Mouse (Mus musculus): ENCODE measurements around the gene Arhgef10l.
"Not testable (repeated sequence)": the region's sequence is repeated elsewhere in the genome, so short reads cannot be mapped to it uniquely, and the experiment has no call there.

Arhgef10l gene

GRCm38 (mm10) chr4:140602022-140602421 lies 63.8 kb downstream of the Arhgef10l start:
- DNase-seq = no peak

GRCm38 (mm10) chr4:140601153-140601552 lies 64.7 kb downstream of the Arhgef10l start:
- DNase-seq = no peak

GRCm38 (mm10) chr4:140598846-140599245 lies 67.0 kb downstream of the Arhgef10l start:
- no peak for DNase-seq

GRCm38 (mm10) chr4:140597928-140598327 lies 67.9 kb downstream of the Arhgef10l start:
- DNase-seq = no peak

- DNase-seq = no peak
Observed at GRCm38 (mm10) chr4:140597378-140597777, 68.4 kb downstream of the Arhgef10l start.

- no peak for DNase-seq
Observed at GRCm38 (mm10) chr4:140593771-140594505, 71.9 kb downstream of the Arhgef10l start.

- DNase-seq = no peak
Observed at GRCm38 (mm10) chr4:140592990-140593770, 72.6 kb downstream of the Arhgef10l start.

GRCm38 (mm10) chr4:140592217-140592759 lies 73.5 kb downstream of the Arhgef10l start:
- peak in 1 of 2 experiments; percentile 60 for DNase-seq

GRCm38 (mm10) chr4:140586478-140586877 lies 79.3 kb downstream of the Arhgef10l start:
- DNase-seq = peak; percentile 46 to 57

- DNase-seq = no peak
Observed at GRCm38 (mm10) chr4:140584240-140584639, 81.6 kb downstream of the Arhgef10l start.

- no peak for DNase-seq
Observed at GRCm38 (mm10) chr4:140582390-140583088, 83.3 kb downstream of the Arhgef10l start.

- DNase-seq = no peak
Observed at GRCm38 (mm10) chr4:140581730-140582389, 84.0 kb downstream of the Arhgef10l start.

GRCm38 (mm10) chr4:140581341-140581729 lies 84.5 kb downstream of the Arhgef10l start:
- DNase-seq = no peak

- DNase-seq = no peak
Observed at GRCm38 (mm10) chr4:140580866-140581265, 84.9 kb downstream of the Arhgef10l start.

- DNase-seq = no peak
Observed at GRCm38 (mm10) chr4:140579576-140579975, 86.2 kb downstream of the Arhgef10l start.

GRCm38 (mm10) chr4:140579149-140579548 lies 86.7 kb downstream of the Arhgef10l start:
- no peak for DNase-seq

- no peak for DNase-seq
Observed at GRCm38 (mm10) chr4:140576628-140577027, 89.2 kb downstream of the Arhgef10l start.

GRCm38 (mm10) chr4:140574863-140575262 lies 90.9 kb downstream of the Arhgef10l start:
- DNase-seq = not testable (repeated sequence)

- DNase-seq = no peak
Observed at GRCm38 (mm10) chr4:140572376-140572775, 93.4 kb downstream of the Arhgef10l start.

GRCm38 (mm10) chr4:140569394-140569793 lies 96.4 kb downstream of the Arhgef10l start:
- no peak for DNase-seq

GRCm38 (mm10) chr4:140567911-140568480 lies 97.8 kb downstream of the Arhgef10l start:
- DNase-seq = no peak

- peak; percentile 58 to 63 for DNase-seq
Observed at GRCm38 (mm10) chr4:140566785-140567184, 99.0 kb downstream of the Arhgef10l start.

Measured in spleen, adult 18-20 months (tissue).